Mouse (Mus musculus) lung, adult 2 months (tissue): ENCODE measurements at regions not wholly inside any gene's neighbourhood (a gene's known extent, or its start where the extent isn't known, plus 50 kb on each side); places are given as distances from the start of the nearest gene placed in this dataset.
"Not testable (repeated sequence)": the region's sequence is repeated elsewhere in the genome, so short reads cannot be mapped to it uniquely, and the experiment has no call there.

Experiments used
- DNase-seq: peaks from one replicate; pipeline ENCODE4 v3.0.0; 2022
- H3K4me1 ChIP-seq: fragments of 200-500 bp; 2 replicates; pipeline ENCODE4 v1.6.1; 2011; ENCODE audit warnings: low read length; ENCODE audit not compliant: control insufficient read depth, insufficient read depth
- H3K4me3 ChIP-seq: fragments of 200-500 bp; replicated peaks from 2 replicates; pipeline ENCODE3; 2011; ENCODE audit warnings: low read depth, mild to moderate bottlenecking, control low read depth, low read length; ENCODE audit errors: extremely low read depth
- CTCF ChIP-seq: fragments of 200-500 bp; IDR thresholded peaks from 2 replicates; pipeline ENCODE4 v1.5.1; 2011; ENCODE audit warnings: mild to moderate bottlenecking, low read length, control low read depth; ENCODE audit not compliant: insufficient read depth
- POLR2A ChIP-seq: fragments of 200-500 bp; IDR thresholded peaks from 2 replicates; pipeline ENCODE4 v1.6.1; 2011; ENCODE audit warnings: low read depth, mild to moderate bottlenecking, control low read depth, low read length, borderline replicate concordance; ENCODE audit errors: extremely low read depth
- WGBS: fragments of 180-500 bp; shearing (Covaris S2); methylation state at CpG from one replicate; pipeline ENCODE4 v1.1.7; 2018; 5-methylcytosine and 5-hydroxymethylcytosine counted together

DNA sequence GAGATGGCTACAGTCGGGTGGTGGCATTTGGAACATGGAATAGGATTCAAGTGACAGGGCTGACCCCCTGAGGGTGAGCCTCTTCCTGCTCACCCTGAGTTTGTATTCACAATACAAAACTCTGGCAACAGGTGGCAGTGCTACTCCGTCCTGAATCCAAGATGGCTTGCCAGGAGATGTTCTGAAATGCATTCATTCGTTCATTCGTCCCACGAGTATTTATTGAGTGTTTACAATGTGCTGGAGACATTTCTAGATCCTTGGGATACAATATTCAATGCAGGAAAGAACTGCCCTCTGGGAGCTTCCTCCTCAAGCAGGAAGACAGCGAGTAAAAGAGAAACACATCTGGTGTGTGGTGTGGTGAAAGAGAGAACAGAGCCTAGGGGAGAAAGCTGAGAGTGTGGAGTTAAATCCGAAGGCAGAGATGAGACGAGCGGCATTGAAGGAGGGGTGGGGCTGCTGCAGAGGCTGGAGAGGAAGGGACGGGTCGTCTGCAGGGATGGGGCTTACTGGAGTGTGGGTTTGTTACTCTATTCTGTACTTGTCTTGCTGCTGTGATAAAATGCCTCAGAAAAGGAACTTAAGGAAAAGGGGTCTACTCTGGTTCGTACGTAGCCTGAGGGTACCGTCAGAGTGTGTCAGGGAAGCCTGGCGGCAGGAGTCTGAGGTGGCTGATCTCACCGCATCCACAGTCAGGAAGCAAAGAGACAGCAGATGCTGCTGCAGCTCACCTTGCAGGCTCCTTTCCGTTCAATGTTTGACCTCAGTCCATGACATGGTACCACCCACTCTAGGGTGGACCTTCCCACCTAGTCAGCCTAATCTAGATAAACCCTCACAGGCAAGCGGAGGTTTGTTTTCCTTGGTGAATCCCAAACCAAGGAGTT is 125.9 kb upstream of the Haao start:
- no peak overlapping the region for H3K4me3 ChIP-seq

DNA sequence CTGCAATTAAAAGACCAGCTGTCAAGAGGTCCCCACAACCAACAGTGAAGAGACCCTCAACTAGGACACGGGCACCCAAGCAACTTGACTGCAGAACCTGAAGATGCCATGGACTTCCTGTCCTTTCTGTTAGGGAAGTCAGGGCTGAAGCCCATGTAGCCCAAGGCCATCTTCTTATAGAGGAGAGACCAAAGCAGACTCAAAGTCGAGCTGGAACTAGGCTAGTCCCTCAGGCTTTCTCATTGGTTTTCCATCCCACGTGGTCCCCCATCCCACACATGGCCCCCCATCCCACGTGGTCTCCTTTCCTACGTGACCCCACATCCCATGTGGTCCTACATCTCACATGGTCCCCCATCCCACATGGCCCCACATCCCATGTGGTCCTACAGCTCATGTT is 125.1 kb upstream of the Haao start:
- TF ChIP-seq CTCF (no peak), POLR2A (no peak)
- Histone ChIP-seq H3K4me3 (no peak overlapping the region), H3K4me1 (peaks cover 9% of the 10 kb centered on the region)
- WGBS, result 85% methylated on average over 5 of the region's 5 CpGs
- DNase-seq, result no peak

More for the DNA sequence above, 125.9 kb upstream of the Haao start:
- H3K4me1 ChIP-seq, result peaks cover 13% of the 10 kb centered on the region
- peak; percentile 68 for DNase-seq
- WGBS, result 25% methylated on average over 18 of the region's 18 CpGs
- no peak for TF ChIP-seq POLR2A
- TF ChIP-seq CTCF, result peak; percentile 58

DNA sequence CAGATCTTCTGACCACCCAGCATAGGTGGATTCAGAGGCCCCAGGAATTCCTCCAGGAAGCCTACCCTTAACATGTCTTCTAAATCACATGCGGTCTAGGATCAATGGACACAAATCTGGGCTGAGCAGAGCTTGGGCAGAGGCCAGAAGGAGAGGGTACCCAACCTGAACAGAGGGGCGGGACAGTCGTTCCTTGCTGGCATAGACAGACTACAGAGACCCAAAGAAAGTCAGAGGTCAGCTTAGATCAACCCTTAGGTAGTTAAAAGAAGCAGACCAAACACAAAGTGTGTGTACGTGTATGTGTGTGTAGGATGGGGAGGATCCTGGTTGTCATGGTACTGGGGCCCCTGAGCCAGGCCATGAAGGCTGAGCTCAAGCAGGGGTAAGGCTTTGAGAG is 124.7 kb upstream of the Haao start:
- no peak for DNase-seq
- no peak for TF ChIP-seq POLR2A
- no peak for TF ChIP-seq CTCF
- peaks cover 8% of the 10 kb centered on the region for H3K4me1 ChIP-seq
- 82% methylated on average over 4 of the region's 4 CpGs for WGBS
- no peak overlapping the region for H3K4me3 ChIP-seq

DNA sequence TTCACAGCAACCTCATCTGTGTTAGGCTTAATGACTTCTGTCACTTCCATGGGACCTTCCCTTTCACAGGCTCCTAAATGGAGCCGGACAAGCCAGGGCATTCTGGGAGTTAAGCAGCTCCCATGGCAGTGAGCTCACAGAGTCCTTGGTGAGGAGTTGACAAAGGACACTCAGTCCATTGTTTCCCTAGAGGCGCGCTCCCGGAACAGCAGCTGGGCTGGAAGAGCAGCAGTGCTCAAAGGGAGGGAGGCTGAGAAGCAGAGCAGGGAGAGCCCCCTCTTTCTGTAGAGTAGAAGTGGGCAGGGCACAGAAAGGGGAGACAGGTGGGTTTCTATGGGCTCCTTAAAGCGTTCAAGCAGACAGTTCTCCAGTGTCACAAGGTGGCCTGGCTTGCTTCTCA is 124.3 kb upstream of the Haao start:
- Histone ChIP-seq H3K4me3 (no peak overlapping the region), H3K4me1 (peaks cover 6% of the 10 kb centered on the region)
- 54% methylated on average over 5 of the region's 5 CpGs for WGBS
- TF ChIP-seq POLR2A (no peak), CTCF (no peak)
- DNase-seq, result no peak

DNA sequence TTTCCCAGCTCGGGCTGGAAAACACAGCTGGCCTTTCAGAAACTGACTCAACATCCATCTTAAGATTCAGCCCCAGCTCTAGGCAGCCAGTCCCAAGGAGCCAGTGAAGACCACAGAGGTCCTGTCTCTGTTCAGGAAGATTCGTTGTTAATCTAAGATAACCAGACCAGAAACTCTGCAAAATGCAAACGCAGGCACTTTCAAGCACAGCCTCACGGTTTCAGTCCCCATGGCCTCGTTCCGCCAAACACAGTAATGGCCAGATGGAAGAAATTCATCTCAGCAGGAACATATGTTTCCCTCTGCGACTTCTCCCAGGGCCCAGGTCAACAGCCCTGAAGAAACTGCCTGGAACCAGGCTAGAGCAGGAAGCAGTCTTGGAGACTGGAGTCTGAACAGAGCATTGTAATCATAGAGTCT is 121.7 kb upstream of the Haao start:
- whole genome bisulfite sequencing, result 62% methylated on average over 7 of the region's 7 CpGs
- DNase-seq, result no peak
- Histone ChIP-seq H3K4me3 (no peak overlapping the region), H3K4me1 (peaks cover 6% of the 10 kb centered on the region)
- no peak for TF ChIP-seq CTCF
- TF ChIP-seq POLR2A, result no peak

DNA sequence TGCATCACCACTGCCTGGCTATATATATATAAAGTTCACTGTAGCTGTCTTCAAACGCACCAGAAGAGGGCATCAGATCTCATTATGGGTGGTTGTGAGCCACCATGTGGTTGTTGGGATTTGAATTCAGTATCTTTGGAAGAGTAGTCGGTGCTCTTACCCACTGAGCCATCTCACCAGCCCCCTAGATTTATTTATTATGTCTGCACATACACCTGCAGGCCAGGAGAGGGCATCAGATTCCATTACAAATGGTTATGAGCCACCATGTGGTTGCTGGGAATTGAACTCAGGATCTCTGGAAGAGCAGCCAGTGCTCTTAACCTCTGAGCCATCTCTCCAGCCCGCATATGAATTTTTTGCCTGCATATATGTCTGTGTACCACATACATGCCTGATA is 120.4 kb upstream of the Haao start:
- H3K4me1 ChIP-seq, H3K4me3 ChIP-seq, DNase-seq: not testable (repeated sequence)
- 88% methylated on average over 3 of the region's 3 CpGs for WGBS

DNA sequence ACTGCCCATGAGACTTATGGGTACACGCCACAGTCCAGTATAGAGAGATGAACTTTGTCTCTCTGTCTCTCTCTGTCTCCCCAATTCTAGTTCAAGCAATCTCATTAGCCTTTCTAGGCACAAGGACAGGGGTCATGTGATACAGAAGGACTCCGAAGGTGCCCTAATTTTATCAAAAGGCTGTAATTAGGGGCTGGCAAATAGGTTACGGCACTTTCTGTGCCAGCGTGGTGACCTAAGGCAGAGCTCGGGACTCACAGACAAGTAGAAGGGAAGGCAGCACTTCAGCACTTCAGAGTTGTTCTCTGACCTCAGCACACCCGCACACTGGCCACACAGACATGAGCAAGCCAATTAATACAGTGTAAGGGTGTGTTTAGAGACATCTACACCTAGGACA is 119.2 kb upstream of the Haao start:
- TF ChIP-seq CTCF (no peak), POLR2A (no peak)
- no peak overlapping the region for H3K4me3 ChIP-seq
- H3K4me1 ChIP-seq, result peaks cover 4% of the 10 kb centered on the region; the same call in 1 of the 2 replicates
- 95% methylated on average over 6 of the region's 6 CpGs for WGBS
- no peak for DNase-seq

DNA sequence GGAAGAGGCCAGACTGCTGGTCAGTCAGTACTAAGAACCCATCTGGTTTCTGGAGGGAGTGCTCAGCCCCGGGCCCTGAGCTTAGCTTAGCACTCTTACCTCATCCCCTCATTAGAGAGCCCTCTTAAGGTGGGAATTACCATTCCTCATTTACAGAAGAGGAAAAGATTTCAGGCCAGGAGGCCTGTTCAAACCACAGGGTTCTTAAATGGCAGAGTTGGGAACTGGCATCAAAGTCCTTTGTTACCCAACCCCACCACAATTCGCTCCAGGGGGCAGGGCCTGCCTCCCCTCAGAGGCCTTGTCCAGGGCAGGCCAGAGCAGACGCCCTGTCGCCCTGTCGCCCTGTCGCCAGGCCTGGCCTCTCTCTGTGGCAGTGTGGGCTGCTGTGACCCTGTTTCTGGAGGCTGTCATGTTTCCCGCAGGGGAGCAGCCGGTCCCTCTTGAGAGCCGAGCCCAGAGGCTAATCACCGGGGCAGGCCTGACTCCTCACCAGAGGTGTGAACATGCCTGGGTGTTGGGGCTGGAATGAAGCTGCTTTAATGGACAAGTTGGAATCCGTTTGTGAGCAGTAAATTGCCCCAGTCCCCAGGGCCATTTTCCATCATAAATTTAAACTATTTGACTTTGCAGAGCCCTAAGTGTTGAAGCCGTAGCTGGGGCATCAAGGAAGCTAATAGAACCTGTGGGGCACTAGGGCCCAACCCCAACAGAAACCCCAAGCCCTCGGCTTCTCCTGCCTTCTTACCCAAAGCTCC is 116.9 kb upstream of the Haao start:
- Histone ChIP-seq H3K4me1 (peaks cover 10% of the 10 kb centered on the region; the same call in 1 of the 2 replicates), H3K4me3 (no peak overlapping the region)
- 74% methylated on average over 13 of the region's 13 CpGs for WGBS
- TF ChIP-seq CTCF (no peak), POLR2A (no peak)
- DNase-seq, result no peak

DNA sequence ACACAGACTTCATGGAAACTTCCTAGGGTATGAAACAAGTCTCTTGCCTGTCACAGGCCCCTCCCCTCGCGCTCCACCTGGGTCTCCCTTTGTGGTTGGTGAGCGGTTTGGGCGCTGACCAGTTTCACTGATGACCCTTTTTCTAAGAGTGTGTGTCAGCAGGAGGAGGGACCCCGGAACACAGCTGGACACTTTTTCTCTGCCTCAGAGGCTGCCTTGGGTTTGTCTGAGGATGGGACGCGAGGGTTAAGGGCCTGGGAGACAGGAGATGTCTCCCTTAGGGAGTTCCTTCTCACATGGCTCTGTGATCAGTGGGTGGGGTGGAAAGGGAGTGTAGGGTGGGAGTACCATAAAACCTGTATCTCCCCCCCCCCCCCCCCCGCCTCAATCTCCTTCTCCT is 115.8 kb upstream of the Haao start:
- 88% methylated on average over 8 of the region's 8 CpGs for WGBS
- TF ChIP-seq POLR2A (no peak), CTCF (no peak)
- DNase-seq, result no peak
- Histone ChIP-seq H3K4me3 (no peak overlapping the region), H3K4me1 (peaks cover 15% of the 10 kb centered on the region; the same call in 1 of the 2 replicates)
